Mouse (Mus musculus): ENCODE data around the gene Nfia.

The Nfia gene

GRCm38 (mm10) chr4:97772641-97773040, at the start of gene Nfia:
TSS of gene Nfia (plus strand) at chr4:97772734.
- no peak for DNase-seq

- DNase-seq, result no peak
These were observed 49.2 kb upstream of the Nfia start for GRCm38 (mm10) chr4:97723374-97723773.

GRCm38 (mm10) chr4:97728520-97728919, 44.0 kb upstream of the Nfia start:
- DNase-seq, result no peak

GRCm38 (mm10) chr4:97729999-97730398, 42.5 kb upstream of the Nfia start:
- no peak for DNase-seq

GRCm38 (mm10) chr4:97730416-97730815, 42.1 kb upstream of the Nfia start:
- DNase-seq, result no peak

- DNase-seq, result no peak
These were observed 39.1 kb upstream of the Nfia start for GRCm38 (mm10) chr4:97733392-97733791.

- no peak for DNase-seq
These were observed 28.6 kb upstream of the Nfia start for GRCm38 (mm10) chr4:97743932-97744331.

GRCm38 (mm10) chr4:97745296-97746105, 27.0 kb upstream of the Nfia start:
- DNase-seq, result peak; percentile 40 to 72

- DNase-seq, result no peak
These were observed 26.2 kb upstream of the Nfia start for GRCm38 (mm10) chr4:97746106-97746900.

- no peak for DNase-seq
These were observed 22.1 kb upstream of the Nfia start for GRCm38 (mm10) chr4:97750401-97750800.

- peak; percentile 68 to 85 for DNase-seq
These were observed 21.5 kb upstream of the Nfia start for GRCm38 (mm10) chr4:97751030-97751482.

- peak; percentile 30 to 52 for DNase-seq
These were observed 20.9 kb upstream of the Nfia start for GRCm38 (mm10) chr4:97751483-97752251.

GRCm38 (mm10) chr4:97752276-97753010, 20.1 kb upstream of the Nfia start:
- no peak for DNase-seq

- no peak for DNase-seq
These were observed 19.0 kb upstream of the Nfia start for GRCm38 (mm10) chr4:97753521-97753920.

- no peak for DNase-seq
These were observed 18.3 kb upstream of the Nfia start for GRCm38 (mm10) chr4:97754241-97754640.

GRCm38 (mm10) chr4:97757207-97757977, 15.1 kb upstream of the Nfia start:
- DNase-seq, result peak; percentile 25 to 44

GRCm38 (mm10) chr4:97757978-97758461, 14.5 kb upstream of the Nfia start:
- no peak for DNase-seq

- DNase-seq, result no peak
These were observed 13.9 kb upstream of the Nfia start for GRCm38 (mm10) chr4:97758661-97759060.

- DNase-seq, result no peak
These were observed 7.9 kb upstream of the Nfia start for GRCm38 (mm10) chr4:97764616-97765015.

- no peak for DNase-seq
These were observed 7.1 kb upstream of the Nfia start for GRCm38 (mm10) chr4:97765341-97766020.

- no peak for DNase-seq
These were observed 6.4 kb upstream of the Nfia start for GRCm38 (mm10) chr4:97766100-97766499.
